Mouse (Mus musculus): Measurements from ENCODE around the gene Ccdc172. TPM values are rescaled to one million over a fixed set of nuclear protein-coding genes. Genes with fewer than 3 reads are reported as not detected.

Gene Ccdc172
- polyA plus RNA-seq (2014; fragmentation: Illumina TruSeq; extraction: RNeasy Lipid Tissue Mini Kit (QIAGEN cat#74804); ENCODE audit: low read depth, low replicate concordance) = not detected

GRCm38 (mm10) chr19:58511818-58512217, at the start of gene Ccdc172:
TSS of gene Ccdc172 (plus strand) at chr19:58511993.

Other genes starting within 250 kb of the Ccdc172 start
- 69.1 TPM for gene Gfra1, start 56.1 kb upstream of the Ccdc172 start, polyA plus RNA-seq (2014; fragmentation: Illumina TruSeq; extraction: RNeasy Lipid Tissue Mini Kit (QIAGEN cat#74804); ENCODE audit: low read depth, low replicate concordance)
- gene Pnlip, start 140.5 kb downstream of the Ccdc172 start, polyA plus RNA-seq (2014; fragmentation: Illumina TruSeq; extraction: RNeasy Lipid Tissue Mini Kit (QIAGEN cat#74804); ENCODE audit: low read depth, low replicate concordance) = 0.26 TPM
- not detected for gene Pnliprp1, start 216.9 kb downstream of the Ccdc172 start, polyA plus RNA-seq (2014; fragmentation: Illumina TruSeq; extraction: RNeasy Lipid Tissue Mini Kit (QIAGEN cat#74804); ENCODE audit: low read depth, low replicate concordance)
- gene Pnliprp2, start 247.7 kb downstream of the Ccdc172 start, polyA plus RNA-seq (2014; fragmentation: Illumina TruSeq; extraction: RNeasy Lipid Tissue Mini Kit (QIAGEN cat#74804); ENCODE audit: low read depth, low replicate concordance) = not detected